Mouse (Mus musculus) olfactory bulb, adult 2 months (tissue): ENCODE data around the gene Srpk1.

Experiments
- CTCF ChIP-seq: fragments of 200-500 bp; IDR thresholded peaks from 2 replicates; pipeline ENCODE4 v1.5.1; 2012; ENCODE audit warnings: low read depth, mild to moderate bottlenecking, low read length, moderate library complexity; ENCODE audit not compliant: insufficient read depth
- POLR2A ChIP-seq: fragments of 200-500 bp; IDR thresholded peaks from 2 replicates; pipeline ENCODE4 v1.6.1; 2012; ENCODE audit warnings: mild to moderate bottlenecking, low read depth, low read length, moderate library complexity; ENCODE audit not compliant: insufficient read depth

- TF ChIP-seq CTCF = no peak
- TF ChIP-seq POLR2A = no peak
Measured at GRCm38 (mm10) chr17:28617636-28618035, 4.9 kb downstream of the Srpk1 start.
